Mouse (Mus musculus) kidney, embryonic 16.5 days (tissue): ENCODE measurements around the gene Tex14. TPM values are rescaled to one million over a fixed set of nuclear protein-coding genes. Genes with fewer than 3 reads are reported as not detected.
"Not testable (repeated sequence)": the region's sequence is repeated elsewhere in the genome, so short reads cannot be mapped to it uniquely, and the experiment has no call there.

ENCODE experiments used
- ATAC-seq: fragments of 200-750 bp; cut with Nextera tagmentation; 2 replicates; pipeline ENCODE4 v1.8.0; 2017; ENCODE audit warnings: moderate TSS enrichment; ENCODE audit not compliant: low FRiP score, low TSS enrichment
- H3K27ac ChIP-seq: fragments of 300-500 bp; sonication (generic); 2 replicates; pipeline ENCODE4 v1.5.1; 2014; ENCODE audit warnings: low read length
- H3K27me3 ChIP-seq: fragments of 300-500 bp; sonication (generic); 2 replicates; pipeline ENCODE4 v1.6.1; 2014; ENCODE audit warnings: low read length, control low read depth, mixed read lengths; ENCODE audit not compliant: insufficient read depth
- H3K36me3 ChIP-seq: fragments of 300-500 bp; sonication (generic); 2 replicates; pipeline ENCODE4 v1.6.1; 2014; ENCODE audit warnings: low read length, control low read depth, mixed read lengths; ENCODE audit not compliant: insufficient read depth
- H3K4me1 ChIP-seq: fragments of 300-500 bp; sonication (generic); 2 replicates; pipeline ENCODE4 v1.6.1; 2014; ENCODE audit warnings: low read length, control low read depth, mixed read lengths; ENCODE audit not compliant: insufficient read depth
- H3K4me2 ChIP-seq: fragments of 300-500 bp; sonication (generic); replicated peaks from 2 replicates; pipeline ENCODE4 v1.6.1; 2014; ENCODE audit warnings: low read depth, low read length
- H3K4me3 ChIP-seq: fragments of 300-500 bp; sonication (generic); 2 replicates; pipeline ENCODE4 v1.5.1; 2014; ENCODE audit warnings: mild to moderate bottlenecking, low read length
- H3K9ac ChIP-seq: fragments of 300-500 bp; sonication (generic); replicated peaks from 2 replicates; pipeline ENCODE4 v1.6.1; 2014; ENCODE audit warnings: low read length
- H3K9me3 ChIP-seq: fragments of 300-500 bp; sonication (generic); 2 replicates; pipeline ENCODE4 v1.6.1; 2016; ENCODE audit warnings: low read length, control low read depth
- WGBS: fragments of 180-500 bp; shearing (Covaris S2); extraction: QIAGEN DNeasy Blood & Tissue Kit; methylation state at CpG from one replicate; pipeline ENCODE4 v1.1.7; 2014; 5-methylcytosine and 5-hydroxymethylcytosine counted together
- polyA plus RNA-seq: library from polyadenylated mRNA; unstranded; fragments of >200 nt; fragmentation: Nextera tagmentation; extraction: Ambion mirVana; gene quantifications from 2 replicates; pipeline ENCODE4 v1.2.1, GENCODE M21; 2015

Gene Tex14
- polyA plus RNA-seq, 1 experiment from 2014 or later: 0.31 TPM

- Histone ChIP-seq H3K4me2 (no peak overlapping the region), H3K4me1 (0 out of 2 replicates have a peak, but pooled peaks cover 3% of the 10 kb centered on the region), H3K27ac (no peak overlapping the region), H3K9me3 (no peaks in the 10 kb centered on the region), H3K9ac (no peak overlapping the region), H3K27me3 (no peaks in the 10 kb centered on the region), H3K4me3 (no peak overlapping the region), H3K36me3 (no peaks in the 10 kb centered on the region)
- no peak for ATAC-seq
- 93% methylated on average over 6 of the region's 6 CpGs for WGBS
These were observed 55.7 kb downstream of the Tex14 start for GRCm38 (mm10) chr11:87460566-87460965.

DNA sequence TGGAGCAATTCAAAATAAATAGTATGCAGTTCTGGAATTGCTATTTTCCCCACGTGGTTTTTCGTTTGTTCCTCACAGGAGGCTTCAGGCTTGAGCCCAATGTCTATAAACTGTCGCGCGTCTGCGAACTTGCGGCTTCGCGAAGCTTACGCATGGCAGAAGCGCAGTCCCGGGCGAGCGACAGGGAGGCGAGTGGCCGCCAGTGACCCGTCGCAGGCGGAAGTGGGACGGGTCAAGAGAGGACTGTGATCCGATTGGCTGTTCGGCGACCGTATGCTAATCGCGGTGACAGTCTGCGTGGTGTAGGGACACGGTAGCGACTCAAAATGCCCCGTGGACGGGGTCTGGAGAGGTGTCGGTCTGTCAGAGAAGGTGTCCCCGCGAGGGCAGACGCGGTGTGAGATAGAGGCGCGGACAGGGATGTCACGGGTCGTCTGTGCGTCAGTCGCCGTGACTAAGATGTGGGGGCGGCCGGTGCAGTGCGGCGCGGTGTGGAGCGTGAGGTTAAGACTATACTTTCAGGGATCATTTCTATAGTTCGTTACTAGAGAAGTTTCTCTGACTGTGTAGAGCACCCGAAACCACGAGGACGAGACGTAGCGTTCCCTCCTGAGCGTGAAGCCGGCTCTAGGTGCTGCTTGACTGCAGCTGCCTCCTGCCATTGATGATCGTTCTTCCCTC is 57.1 kb downstream of the Tex14 start:
- H3K4me1 ChIP-seq, H3K27me3 ChIP-seq, H3K36me3 ChIP-seq, H3K27ac ChIP-seq, H3K9me3 ChIP-seq: not testable (repeated sequence)
- Histone ChIP-seq H3K4me2 (peak overlapping the region; percentile 51), H3K4me3 (peak overlapping the region; percentile 39), H3K9ac (peak overlapping the region; percentile 41; the same call in 1 of the 2 replicates)
- peak; percentile 99 for ATAC-seq
- WGBS: under 1% methylated on average over 21 of the region's 58 CpGs

DNA sequence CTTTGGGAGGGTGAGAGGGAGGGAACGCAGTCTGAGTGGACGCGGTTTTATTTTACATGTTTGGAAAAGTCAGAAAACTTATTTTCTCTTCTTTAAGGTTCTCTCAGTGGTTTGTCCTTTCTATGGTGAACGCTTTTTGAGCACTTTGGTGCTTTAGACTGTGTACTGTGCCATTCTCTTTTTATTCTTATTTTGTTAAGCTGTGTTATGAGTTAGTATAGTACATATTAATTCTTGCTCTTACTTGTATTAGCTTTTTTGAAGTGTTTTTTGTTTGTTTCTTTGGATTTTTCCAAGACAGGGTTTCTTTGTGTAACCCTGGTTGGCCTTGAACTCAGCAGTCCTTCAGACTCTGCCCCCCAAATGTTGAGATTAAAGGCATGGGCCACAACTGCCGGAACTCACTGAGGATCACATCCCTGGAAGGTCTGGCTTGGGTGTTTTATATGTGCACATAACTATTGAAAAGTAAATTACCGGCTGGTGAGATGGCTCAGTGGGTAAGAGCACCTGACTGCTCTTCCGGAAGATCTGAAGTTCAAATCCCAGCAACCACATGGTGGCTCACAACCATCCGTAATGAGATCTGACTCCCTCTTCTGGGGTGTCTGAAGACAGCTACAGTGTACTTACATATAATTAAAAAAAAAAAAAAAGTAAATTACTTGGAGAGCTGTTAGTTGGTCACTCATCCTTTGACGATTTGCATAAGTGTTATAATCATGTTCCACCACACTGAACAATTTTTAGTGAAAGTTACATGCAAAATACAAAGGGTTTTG is 57.8 kb downstream of the Tex14 start:
- Histone ChIP-seq H3K4me2 (no peak overlapping the region), H3K36me3 (no peaks in the 10 kb centered on the region), H3K9ac (no peak overlapping the region), H3K27ac (peak overlapping the region; percentile 68), H3K9me3 (no peaks in the 10 kb centered on the region), H3K4me3 (no peak overlapping the region), H3K4me1 (peaks cover 5% of the 10 kb centered on the region; the same call in 1 of the 2 replicates), H3K27me3 (no peaks in the 10 kb centered on the region)
- peak; percentile 84 for ATAC-seq
- WGBS: 8% methylated on average over 9 of the region's 9 CpGs

GRCm38 (mm10) chr11:87463243-87463540 is 58.3 kb downstream of the Tex14 start:
- no peak overlapping the region for H3K27ac ChIP-seq
- H3K4me2 ChIP-seq: no peak overlapping the region
- no peaks in the 10 kb centered on the region for H3K27me3 ChIP-seq
- H3K4me3 ChIP-seq: no peak overlapping the region
- no peak for ATAC-seq
- peaks cover 7% of the 10 kb centered on the region for H3K4me1 ChIP-seq
- no peaks in the 10 kb centered on the region for H3K9me3 ChIP-seq
- H3K36me3 ChIP-seq: no peaks in the 10 kb centered on the region
- H3K9ac ChIP-seq: no peak overlapping the region
- WGBS: 45% methylated on average over 5 of the region's 5 CpGs

GRCm38 (mm10) chr11:87463792-87464430 is 59.0 kb downstream of the Tex14 start:
- 75% methylated on average over 4 of the region's 4 CpGs for WGBS

GRCm38 (mm10) chr11:87465990-87466593 is 61.2 kb downstream of the Tex14 start:
- H3K9ac ChIP-seq: no peak overlapping the region
- WGBS: 64% methylated on average over 6 of the region's 6 CpGs
- no peaks in the 10 kb centered on the region for H3K27me3 ChIP-seq
- no peak for ATAC-seq
- H3K9me3 ChIP-seq: no peaks in the 10 kb centered on the region
- peaks cover 16% of the 10 kb centered on the region for H3K4me1 ChIP-seq
- no peak overlapping the region for H3K4me2 ChIP-seq
- no peak overlapping the region for H3K4me3 ChIP-seq
- H3K27ac ChIP-seq: no peak overlapping the region
- H3K36me3 ChIP-seq: no peaks in the 10 kb centered on the region

More at GRCm38 (mm10) chr11:87463792-87464430, 59.0 kb downstream of the Tex14 start:
- H3K4me2 ChIP-seq, H3K36me3 ChIP-seq, ATAC-seq, H3K9me3 ChIP-seq, H3K9ac ChIP-seq, H3K4me3 ChIP-seq, H3K27me3 ChIP-seq, H3K27ac ChIP-seq: not testable (repeated sequence)
- peaks cover 11% of the 10 kb centered on the region for H3K4me1 ChIP-seq

GRCm38 (mm10) chr11:87467491-87468277 is 62.8 kb downstream of the Tex14 start:
- ATAC-seq: no peak
- no peaks in the 10 kb centered on the region for H3K27me3 ChIP-seq
- H3K36me3 ChIP-seq: no peaks in the 10 kb centered on the region
- H3K27ac ChIP-seq: no peak overlapping the region
- H3K4me2 ChIP-seq: peak overlapping the region; percentile 24
- WGBS: 17% methylated on average over 19 of the region's 19 CpGs
- H3K4me1 ChIP-seq: peaks cover 16% of the 10 kb centered on the region
- 0 out of 2 replicates have a peak overlapping the region, but pooled peaks have one; percentile 7 for H3K9ac ChIP-seq
- H3K4me3 ChIP-seq: no peak overlapping the region
- no peaks in the 10 kb centered on the region for H3K9me3 ChIP-seq

- H3K9me3 ChIP-seq: no peaks in the 10 kb centered on the region
- no peak for ATAC-seq
- H3K36me3 ChIP-seq: no peaks in the 10 kb centered on the region
- H3K9ac ChIP-seq: no peak overlapping the region
- no peak overlapping the region for H3K27ac ChIP-seq
- H3K4me2 ChIP-seq: no peak overlapping the region
- no peaks in the 10 kb centered on the region for H3K27me3 ChIP-seq
- peaks cover 14% of the 10 kb centered on the region for H3K4me1 ChIP-seq
- WGBS: 20% methylated on average over 7 of the region's 7 CpGs
- H3K4me3 ChIP-seq: no peak overlapping the region
These were observed 63.4 kb downstream of the Tex14 start for GRCm38 (mm10) chr11:87468278-87468655.

- Histone ChIP-seq H3K27ac (no peak overlapping the region), H3K36me3 (no peaks in the 10 kb centered on the region), H3K4me2 (no peak overlapping the region), H3K9me3 (no peaks in the 10 kb centered on the region), H3K4me3 (no peak overlapping the region), H3K27me3 (no peaks in the 10 kb centered on the region), H3K9ac (no peak overlapping the region), H3K4me1 (peaks cover 13% of the 10 kb centered on the region)
- WGBS: 77% methylated on average over 9 of the region's 9 CpGs
- ATAC-seq: no peak
These were observed 63.9 kb downstream of the Tex14 start for GRCm38 (mm10) chr11:87468706-87469315.
